ENCODE assay signal across 13 mouse cellular contexts in genomic region chr2:26214526-26214925, GRCm38 (mm10). TPM values are rescaled to one million over a fixed set of nuclear protein-coding genes. Genes with fewer than 3 reads are reported as not detected.
A peak's percentile ranks its signal among the peaks of the same experiment; 100 is the strongest.
DNase-seq lines count a peak whose midpoint lies in the region; ATAC-seq and TF ChIP-seq lines count a peak whose summit lies in the region.
"Had no signal": no experiment of that assay in that cellular context is flagged by ENCODE, and none has a peak within 500 bp of the region (broad histone marks: within the 10 kb centered on the region; RNA-seq: fewer than 3 reads in every experiment).

No protein-coding gene starts in this region.

- H3K27me3 ChIP-seq in midbrain, embryonic 11.5 days (ENCODE audit: control insufficient read depth, insufficient read depth, low read length): no peaks in the 10 kb centered on the region
- H3K27me3 ChIP-seq in midbrain, embryonic 15.5 days (replicated peaks): no peaks in the 10 kb centered on the region
- no peaks in the 10 kb centered on the region for H3K27me3 ChIP-seq in cerebellum, adult 2 months (ENCODE audit: control insufficient read depth, insufficient read depth, low read length)
- no peaks in the 10 kb centered on the region for H3K27me3 ChIP-seq in hindbrain, postnatal 0 days (ENCODE audit: insufficient read depth, low read length)
- H3K27me3 ChIP-seq: megakaryocyte, embryonic 14.5 days had no signal

- no peak for ATAC-seq in midbrain, embryonic 11.5 days (ENCODE audit: low FRiP score)
- no peak for ATAC-seq in midbrain, embryonic 15.5 days (replicated peaks)
- 0 out of 2 replicates have a peak, but pooled peaks have one; percentile 35 for ATAC-seq in hindbrain, postnatal 0 days
- ATAC-seq in CD4-positive, CD25-positive, alpha-beta regulatory T cell, adult 4 months: no peak

- WGBS in midbrain, embryonic 11.5 days: 71% methylated on average over 3 of the region's 3 CpGs
- WGBS in midbrain, embryonic 15.5 days: 16% methylated on average over 3 of the region's 3 CpGs
- 0% methylated on average over 3 of the region's 3 CpGs for WGBS in cerebellum, adult 2 months
- WGBS in hindbrain, postnatal 0 days: 18% methylated on average over 3 of the region's 3 CpGs

- no peaks in the 10 kb centered on the region for H3K4me1 ChIP-seq in midbrain, embryonic 11.5 days (ENCODE audit: control insufficient read depth, insufficient read depth, low read length)
- H3K4me1 ChIP-seq in midbrain, embryonic 15.5 days: no peaks in the 10 kb centered on the region
- peaks cover 9% of the 10 kb centered on the region for H3K4me1 ChIP-seq in cerebellum, adult 2 months (ENCODE audit: control insufficient read depth, insufficient read depth, low read length)
- H3K4me1 ChIP-seq in hindbrain, postnatal 0 days (ENCODE audit: insufficient read depth, low read length): no peaks in the 10 kb centered on the region
- H3K4me1 ChIP-seq: megakaryocyte, embryonic 14.5 days; neural tube, embryonic 15.5 days had no signal

- H3K9me3 ChIP-seq in midbrain, embryonic 11.5 days (ENCODE audit: control insufficient read depth, low read length): no peaks in the 10 kb centered on the region
- H3K9me3 ChIP-seq in midbrain, embryonic 15.5 days: no peaks in the 10 kb centered on the region
- no peaks in the 10 kb centered on the region for H3K9me3 ChIP-seq in hindbrain, postnatal 0 days (ENCODE audit: low read length)
- H3K9me3 ChIP-seq: neural tube, embryonic 15.5 days had no signal

- no peak for TF ChIP-seq CTCF in cerebellum, adult 2 months (IDR thresholded peaks at IDR 0.05; ENCODE audit: borderline replicate concordance, insufficient read depth, low read depth, low read length)
- TF ChIP-seq CTCF in hindbrain, postnatal 0 days (IDR thresholded peaks at IDR 0.05; ENCODE audit: low read depth): no peak

- no peak overlapping the region for H3K9ac ChIP-seq in midbrain, embryonic 11.5 days (ENCODE audit: low read length)
- no peak overlapping the region for H3K9ac ChIP-seq in midbrain, embryonic 15.5 days
- H3K9ac ChIP-seq in hindbrain, postnatal 0 days (replicated peaks; ENCODE audit: low read length): no peak overlapping the region
- H3K9ac ChIP-seq: neural tube, embryonic 15.5 days had no signal

- H3K4me2 ChIP-seq in midbrain, embryonic 11.5 days: no peak overlapping the region
- H3K4me2 ChIP-seq in midbrain, embryonic 15.5 days: no peak overlapping the region
- H3K4me2 ChIP-seq in hindbrain, postnatal 0 days (ENCODE audit: low read depth, low read length): no peak overlapping the region
- H3K4me2 ChIP-seq: liver, embryonic 11.5 days; neural tube, embryonic 15.5 days had no signal

- DNase-seq in adrenal gland, adult 2 months: peak; percentile 48
- DNase-seq in adrenal gland, postnatal 4 days (ENCODE audit: low spot score in 2 of 2): no peak
- peak; percentile 56 for DNase-seq in midbrain, embryonic 11.5 days (ENCODE audit: low spot score, missing footprints)
- DNase-seq in cerebellum, adult 2 months: peak; percentile 83 to 93
- DNase-seq in hindbrain, postnatal 0 days (ENCODE audit: low spot score): peak; percentile 80
- DNase-seq in kidney, adult 9 months: no peak
- DNase-seq: heart, adult 11 months; heart, postnatal 36 days had no signal

- H3K4me3 ChIP-seq in midbrain, embryonic 11.5 days (ENCODE audit: low read depth, low read length): no peak overlapping the region
- H3K4me3 ChIP-seq in midbrain, embryonic 15.5 days: no peak overlapping the region
- no peak overlapping the region for H3K4me3 ChIP-seq in cerebellum, adult 2 months (replicated peaks; ENCODE audit: insufficient read depth, low read depth, low read length)
- no peak overlapping the region for H3K4me3 ChIP-seq in hindbrain, postnatal 0 days (ENCODE audit: low read length)
- H3K4me3 ChIP-seq: megakaryocyte, embryonic 14.5 days; neural tube, embryonic 15.5 days had no signal

- H3K27ac ChIP-seq in midbrain, embryonic 11.5 days (ENCODE audit: low read depth, low read length): no peak overlapping the region
- no peak overlapping the region for H3K27ac ChIP-seq in midbrain, embryonic 15.5 days
- H3K27ac ChIP-seq in cerebellum, adult 2 months (ENCODE audit: insufficient read depth, low read length): peak overlapping the region; percentile 5; the same call in 1 of the 2 replicates
- no peak overlapping the region for H3K27ac ChIP-seq in hindbrain, postnatal 0 days
- H3K27ac ChIP-seq: neural tube, embryonic 15.5 days had no signal

- peaks cover 23% of the 10 kb centered on the region for H3K36me3 ChIP-seq in midbrain, embryonic 11.5 days (ENCODE audit: control insufficient read depth, insufficient read depth, low read length)
- H3K36me3 ChIP-seq in midbrain, embryonic 15.5 days (replicated peaks): peaks cover 47% of the 10 kb centered on the region
- H3K36me3 ChIP-seq in hindbrain, postnatal 0 days (ENCODE audit: insufficient read depth, low read length): peaks cover 53% of the 10 kb centered on the region

- no peak for TF ChIP-seq POLR2A in cerebellum, adult 2 months (IDR thresholded peaks at IDR 0.05; ENCODE audit: borderline replicate concordance, insufficient read depth, low read length)

RNA-seq across cellular contexts. Expression of gene Lhx3, which starts 6.4 kb away (rescaled TPM):
- 1 to 10 TPM in 1 of 2 experiments, not detected in 1; 2.6 TPM for total RNA-seq in adrenal gland, adult 2 months (2021)
- 0.84 and 1.4 TPM in 2 replicates for polyA plus RNA-seq in adrenal gland, adult 2 months (2012; rRNA removed)
- 1 to 10 TPM in 1 of 2 experiments, under 1 TPM in 1; 0.71 to 1.0 TPM for total RNA-seq in adrenal gland, postnatal 4 days (2021)
- 0.10 and 0.30 TPM in 2 replicates for polyA plus RNA-seq in midbrain, embryonic 11.5 days (2014; fragmentation: Nextera tagmentation; extraction: Ambion mirVana)
- polyA plus RNA-seq in midbrain, embryonic 15.5 days (2015; fragmentation: Nextera tagmentation; extraction: Ambion mirVana): 0.13 TPM in 1 of 2 replicates, not detected in the other
- polyA plus RNA-seq in cerebellum, adult 2 months (2012; rRNA removed): 1.1 and 1.3 TPM in 2 replicates
- total RNA-seq in hindbrain, postnatal 0 days (2014; rRNA removed): 2.3 and 7.8 TPM in 2 replicates
- 2.2 and 3.2 TPM in 2 replicates for polyA plus RNA-seq in hindbrain, postnatal 0 days (2015; fragmentation: Nextera tagmentation; extraction: Ambion mirVana)
- not detected for polyA plus RNA-seq in CD4-positive, CD25-positive, alpha-beta regulatory T cell, adult 4 months (2017; shearing (Covaris generic))
- total RNA-seq: heart, postnatal 36 days had no signal
- polyA plus RNA-seq: liver, embryonic 11.5 days had no signal

RNA-seq across cellular contexts. Expression of gene Qsox2, which starts 22.8 kb away (rescaled TPM):
- 10 to 100 TPM; 16.6 to 22.5 TPM for total RNA-seq in adrenal gland, adult 2 months (2021)
- 24.3 and 25.4 TPM in 2 replicates for polyA plus RNA-seq in adrenal gland, adult 2 months (2012; rRNA removed)
- 10 to 100 TPM; 23.8 to 24.0 TPM for total RNA-seq in adrenal gland, postnatal 4 days (2021)
- 18.2 and 18.4 TPM in 2 replicates for polyA plus RNA-seq in midbrain, embryonic 11.5 days (2014; fragmentation: Nextera tagmentation; extraction: Ambion mirVana)
- polyA plus RNA-seq in midbrain, embryonic 15.5 days (2015; fragmentation: Nextera tagmentation; extraction: Ambion mirVana): 16.8 and 18.1 TPM in 2 replicates
- 20.7 and 24.3 TPM in 2 replicates for polyA plus RNA-seq in cerebellum, adult 2 months (2012; rRNA removed)
- 20.5 and 24.5 TPM in 2 replicates for total RNA-seq in hindbrain, postnatal 0 days (2014; rRNA removed)
- polyA plus RNA-seq in hindbrain, postnatal 0 days (2015; fragmentation: Nextera tagmentation; extraction: Ambion mirVana): 8.8 and 9.4 TPM in 2 replicates
- polyA plus RNA-seq in CD4-positive, CD25-positive, alpha-beta regulatory T cell, adult 4 months (2017; shearing (Covaris generic)): 1 to 10 TPM; 2.0 to 2.1 TPM

Comparison
In these comparisons a context has a peak if more than half of its experiments do, and no peak if none do; other contexts are left out.
1. DNase-seq: peak in adrenal gland, adult 2 months (single experiment), midbrain, embryonic 11.5 days (single experiment), cerebellum, adult 2 months (2 of 2) and hindbrain, postnatal 0 days (single experiment); none in adrenal gland, postnatal 4 days (0 of 2) and kidney, adult 9 months (single experiment).